Mouse (Mus musculus): Measurements from ENCODE around the gene Ibtk. TPM values are rescaled to one million over a fixed set of nuclear protein-coding genes. Genes with fewer than 3 reads are reported as not detected.

Ibtk gene
- total RNA-seq, 2 experiments from 2014 or later = 38.0 to 38.2 TPM

GRCm38 (mm10) chr9:85717336-85717735 lies 31.8 kb downstream of the Ibtk start:
- intact Hi-C loops (cut with DNase I) = no loop called here
- no peak for DNase-seq

DNA sequence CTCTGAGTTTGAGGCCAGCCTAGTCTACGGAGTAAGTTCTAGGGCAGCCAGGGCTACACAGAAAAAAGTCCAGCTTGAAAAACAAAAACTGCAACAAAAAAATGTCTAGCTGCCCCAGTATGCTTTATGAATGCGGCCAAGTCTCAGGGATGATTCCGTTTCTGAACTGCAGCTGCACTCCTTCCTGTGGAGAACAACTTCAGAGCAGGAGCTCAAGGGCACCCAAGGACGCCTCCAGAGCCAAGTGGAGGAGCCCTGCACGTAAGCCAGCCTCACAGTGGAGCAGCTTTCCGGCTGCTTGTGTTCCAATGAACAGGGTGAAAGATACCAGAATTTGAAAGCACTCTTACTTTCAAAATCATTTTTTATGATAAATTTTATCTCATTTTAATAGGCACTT lies 41.8 kb downstream of the Ibtk start:
- intact Hi-C loops (cut with DNase I) = no loop called here
- no peak for DNase-seq

DNA sequence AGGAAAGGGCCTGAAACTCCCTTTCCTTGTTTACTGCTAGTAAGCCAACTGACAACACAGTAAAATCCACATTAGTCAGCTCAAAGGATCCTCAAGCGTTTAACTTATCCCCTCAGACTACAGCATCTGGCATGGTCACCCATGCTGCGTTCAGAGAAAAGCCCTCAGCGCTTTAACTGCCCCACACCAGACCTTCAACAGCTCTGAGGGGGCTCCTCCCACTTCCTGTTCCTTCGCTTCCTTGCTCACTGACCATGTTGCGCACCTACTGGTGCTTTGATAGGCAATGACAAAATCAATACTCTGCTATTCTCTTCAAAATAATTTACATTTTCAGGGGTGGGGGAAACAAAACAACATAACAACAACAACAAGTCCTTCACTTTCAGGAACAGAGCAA lies 47.2 kb downstream of the Ibtk start:
- no peak for DNase-seq
- intact Hi-C loops (cut with DNase I) = no loop called here

GRCm38 (mm10) chr9:85695606-85696005 lies 53.5 kb downstream of the Ibtk start:
- no peak for DNase-seq
- intact Hi-C loops (cut with DNase I) = loop anchor here (10.0 kb wide), 1 partner anchor 371 kb away; the partner anchor contains the start of gene Tent5a

DNA sequence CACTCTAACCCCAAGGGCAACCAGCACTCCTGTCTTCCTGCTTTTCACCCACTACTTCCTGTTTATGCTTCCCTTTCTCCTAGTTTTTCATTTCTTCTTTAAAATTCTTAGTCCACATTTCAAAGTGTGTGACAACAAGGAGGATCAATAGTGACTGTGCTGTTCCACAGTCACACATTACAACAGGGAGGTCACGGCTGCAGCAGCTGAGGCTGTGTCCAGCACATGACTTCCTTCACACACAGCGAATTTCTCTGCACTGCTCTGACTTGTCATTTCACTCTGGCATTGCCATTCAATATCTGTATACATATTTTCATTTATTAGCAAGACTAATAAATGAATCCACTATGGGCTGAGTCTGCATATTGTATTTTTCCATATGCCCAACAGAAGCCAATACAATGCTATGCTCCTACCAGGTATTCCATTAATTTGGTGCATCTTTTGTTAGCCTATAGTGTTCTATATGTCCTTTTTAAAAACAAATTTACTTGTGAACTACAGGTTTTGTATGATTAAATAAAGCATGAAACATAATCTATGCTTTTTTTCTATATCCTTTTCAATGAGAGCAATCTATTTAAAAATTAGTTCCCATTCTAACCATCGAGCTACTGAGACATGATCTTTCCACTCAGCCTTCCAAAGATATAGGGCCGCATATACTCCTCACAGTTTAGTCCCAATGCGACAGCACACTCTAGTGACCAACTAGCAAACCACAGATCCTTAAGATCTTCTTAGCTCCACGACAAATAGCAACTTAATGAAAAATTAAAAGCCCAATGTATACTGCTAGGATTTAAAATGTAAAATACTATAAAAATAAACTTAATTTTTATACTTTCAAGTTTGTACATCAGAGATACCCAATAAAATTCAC lies 55.7 kb downstream of the Ibtk start:
- DNase-seq = peak; percentile 9
- intact Hi-C loops (cut with DNase I) = loop anchor here (5.0 to 10.0 kb wide), 2 partner anchors 369 to 1736 kb away; partner anchors contain the start of gene Tent5a

DNA sequence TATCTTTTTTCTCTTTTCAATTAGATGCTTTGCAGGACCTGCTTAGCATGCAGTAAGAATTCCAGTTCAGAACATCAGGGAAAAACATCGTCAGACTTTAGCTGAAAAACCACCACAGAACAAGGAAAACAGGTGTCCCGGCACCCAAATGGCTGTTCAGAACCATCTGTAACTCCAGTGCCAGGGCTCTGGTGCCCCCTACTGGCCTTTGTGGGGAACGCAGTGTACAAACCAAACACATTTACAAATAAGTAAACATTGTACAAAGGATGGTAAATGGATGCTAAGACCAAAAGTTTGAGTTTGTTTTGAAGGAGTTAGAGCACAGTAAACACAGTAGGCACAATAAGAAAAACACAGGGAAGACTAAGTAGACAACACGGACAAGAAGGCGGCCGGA lies 64.1 kb downstream of the Ibtk start:
- intact Hi-C loops (cut with DNase I) = loop anchor here (10.0 kb wide), 1 partner anchor 1340 kb away; no protein-coding TSS in a partner anchor

GRCm38 (mm10) chr9:85675131-85675905 lies 73.8 kb downstream of the Ibtk start:
- no peak for DNase-seq
- intact Hi-C loops (cut with DNase I) = no loop called here

More for the DNA sequence above, 64.1 kb downstream of the Ibtk start:
- no peak for DNase-seq

- intact Hi-C loops (cut with DNase I) = no loop called here
Measured at GRCm38 (mm10) chr9:85673907-85674481, 75.1 kb downstream of the Ibtk start.

GRCm38 (mm10) chr9:85671582-85672331 lies 77.4 kb downstream of the Ibtk start:
- intact Hi-C loops (cut with DNase I) = no loop called here
- DNase-seq = no peak

More at GRCm38 (mm10) chr9:85673907-85674481, 75.1 kb downstream of the Ibtk start:
- peak; percentile 30 for DNase-seq

- no peak for DNase-seq
Measured at GRCm38 (mm10) chr9:85664316-85664715, 84.8 kb downstream of the Ibtk start.

DNA sequence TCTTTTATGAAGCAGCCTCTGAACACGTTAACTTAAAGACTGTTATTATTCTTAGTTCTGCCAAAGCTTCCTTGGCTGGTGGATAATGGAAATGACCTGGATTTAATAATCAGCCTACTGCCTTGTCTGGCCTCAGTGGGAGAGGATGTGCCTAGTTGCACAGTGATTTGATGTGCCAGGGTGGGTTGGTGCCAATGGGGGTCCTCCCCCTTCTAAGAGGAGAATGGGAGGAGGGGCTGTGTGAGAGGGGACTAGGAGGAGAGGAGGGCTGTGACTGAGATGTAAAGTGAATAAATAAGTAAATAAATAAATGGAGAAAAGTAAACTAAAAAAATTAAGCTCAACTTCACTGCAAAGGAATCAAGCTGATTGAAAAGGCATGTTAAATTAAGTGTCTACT lies 85.3 kb downstream of the Ibtk start:
- intact Hi-C loops (cut with DNase I) = no loop called here
- peak; percentile 39 for DNase-seq

More at GRCm38 (mm10) chr9:85664316-85664715, 84.8 kb downstream of the Ibtk start:
- intact Hi-C loops (cut with DNase I) = no loop called here

DNA sequence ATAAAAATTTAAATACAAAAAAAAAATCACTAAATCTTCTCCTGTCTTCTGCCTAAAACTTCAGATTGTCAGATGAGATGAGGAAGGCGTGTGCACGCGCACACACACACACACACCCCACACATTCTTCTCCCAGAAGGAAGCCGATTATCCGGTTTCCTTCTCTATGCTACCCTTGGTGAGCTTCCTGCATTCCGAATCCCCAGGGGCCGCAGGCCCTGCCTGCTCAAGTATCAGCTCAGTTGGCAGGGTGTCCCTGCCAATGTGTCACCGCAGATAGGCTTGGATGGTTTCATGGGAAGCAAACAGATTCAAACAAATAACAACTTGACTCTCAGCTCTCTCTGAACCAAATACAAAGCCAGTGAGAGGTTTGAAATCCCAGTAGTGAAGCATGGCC lies 86.0 kb downstream of the Ibtk start:
- intact Hi-C loops (cut with DNase I) = no loop called here

DNA sequence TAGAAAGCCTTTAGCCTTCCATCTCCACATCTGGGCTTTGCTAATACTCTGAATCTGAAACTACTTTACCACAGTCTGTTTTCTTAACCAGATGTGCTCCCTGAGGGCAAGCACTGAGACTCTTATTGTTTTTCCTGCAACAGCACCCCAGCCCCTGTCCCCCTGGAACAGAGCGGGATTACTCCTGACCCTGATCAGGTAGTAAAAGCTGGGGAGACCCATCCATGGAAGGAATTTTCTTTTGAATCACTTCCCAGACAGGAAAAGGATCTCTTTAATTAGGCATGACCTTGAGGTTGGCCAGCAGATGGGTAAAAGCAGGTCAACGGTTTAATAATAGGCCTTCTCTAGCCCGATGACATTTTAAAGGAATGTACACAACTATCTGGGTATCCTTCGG lies 95.7 kb downstream of the Ibtk start:
- intact Hi-C loops (cut with DNase I) = no loop called here
- DNase-seq = no peak

More for the DNA sequence above, 86.0 kb downstream of the Ibtk start:
- peak; percentile 27 for DNase-seq

GRCm38 (mm10) chr9:85638276-85638675 lies 110.9 kb downstream of the Ibtk start:
- no peak for DNase-seq
- intact Hi-C loops (cut with DNase I) = no loop called here

Other genes starting within 250 kb of the Ibtk start
- gene Tpbg, start 93.0 kb upstream of the Ibtk start, total RNA-seq (2021) = 10 to 100 TPM; 24.2 to 32.8 TPM

All from left cerebral cortex, postnatal 4 days (tissue).